Mouse (Mus musculus) embryonic facial prominence, embryonic 11.5 days (tissue): ENCODE data around the gene Tnfrsf14. TPM values are rescaled to one million over a fixed set of nuclear protein-coding genes. Genes with fewer than 3 reads are reported as not detected.

Source experiments
- ATAC-seq: fragments of 200-750 bp; cut with Nextera tagmentation; replicated peaks from 2 replicates; pipeline ENCODE4 v1.8.0; 2017; ENCODE audit warnings: low read depth; ENCODE audit not compliant: insufficient number of reproducible peaks, low FRiP score, low TSS enrichment
- DNase-seq: peaks from one replicate; pipeline ENCODE4 v3.0.0-alpha.2; 2015; ENCODE audit warnings: low spot score
- H3K27ac ChIP-seq: fragments of 300-500 bp; sonication (generic); replicated peaks from 2 replicates; pipeline ENCODE4 v1.5.1; 2014; ENCODE audit warnings: mild to moderate bottlenecking, low read depth, low read length, control low read depth
- H3K27me3 ChIP-seq: fragments of 300-500 bp; sonication (generic); 2 replicates; pipeline ENCODE4 v1.6.1; 2014; ENCODE audit warnings: mild to moderate bottlenecking, low read length, moderate library complexity, mixed read lengths; ENCODE audit not compliant: control insufficient read depth, insufficient read depth
- H3K36me3 ChIP-seq: fragments of 300-500 bp; sonication (generic); replicated peaks from 2 replicates; pipeline ENCODE4 v1.6.1; 2014; ENCODE audit warnings: low read depth, mild to moderate bottlenecking, low read length, moderate library complexity, mixed read lengths; ENCODE audit not compliant: control insufficient read depth, insufficient read depth
- H3K4me1 ChIP-seq: fragments of 300-500 bp; sonication (generic); 2 replicates; pipeline ENCODE4 v1.6.1; 2014; ENCODE audit warnings: low read length, mixed read lengths; ENCODE audit not compliant: control insufficient read depth, insufficient read depth
- H3K4me2 ChIP-seq: fragments of 300-500 bp; sonication (generic); 2 replicates; pipeline ENCODE4 v1.6.1; 2014; ENCODE audit warnings: low read depth, mild to moderate bottlenecking, control low read depth, low read length, moderate library complexity
- H3K4me3 ChIP-seq: fragments of 300-500 bp; sonication (generic); 2 replicates; pipeline ENCODE4 v1.5.1; 2014; ENCODE audit warnings: low read depth, low read length, control low read depth
- H3K9ac ChIP-seq: fragments of 300-500 bp; sonication (generic); replicated peaks from 2 replicates; pipeline ENCODE4 v1.6.1; 2014; ENCODE audit warnings: mild to moderate bottlenecking, control low read depth, low read length
- H3K9me3 ChIP-seq: fragments of 300-500 bp; sonication (generic); replicated peaks from 2 replicates; pipeline ENCODE4 v1.6.1; 2016; ENCODE audit warnings: mild to moderate bottlenecking, low read length, inconsistent platforms, mixed read lengths; ENCODE audit not compliant: control insufficient read depth
- WGBS: fragments of 180-500 bp; shearing (Covaris S2); extraction: QIAGEN DNeasy Blood & Tissue Kit; methylation state at CpG from one replicate; pipeline ENCODE4 v1.1.7; 2014; 5-methylcytosine and 5-hydroxymethylcytosine counted together
- polyA plus RNA-seq: library from polyadenylated mRNA; unstranded; fragments of >200 nt; fragmentation: Nextera tagmentation; extraction: Ambion mirVana; gene quantifications from 2 replicates; pipeline ENCODE4 v1.2.1, GENCODE M21; 2014

The Tnfrsf14 gene
- polyA plus RNA-seq, 1 experiment from 2014 or later = 0.35 TPM

DNA sequence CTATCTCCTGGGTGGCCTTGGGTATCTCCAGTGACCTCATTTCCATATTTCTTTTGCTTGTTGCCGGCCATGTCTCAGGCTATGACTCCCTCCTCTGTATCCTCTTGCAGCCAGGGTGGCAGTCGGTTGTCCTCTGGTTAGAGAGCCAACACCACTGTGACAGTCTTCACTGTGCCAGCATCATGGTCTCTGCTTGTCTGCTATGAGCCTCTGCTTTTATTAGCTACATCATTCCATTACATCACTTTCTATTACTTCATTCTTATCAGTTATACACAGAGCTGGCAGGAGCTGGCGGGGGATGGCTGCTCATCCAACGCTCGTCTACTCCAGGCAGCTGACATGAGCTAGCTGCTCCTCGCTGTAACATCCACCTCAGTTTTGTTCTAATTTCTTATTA, 47.6 kb downstream of the Tnfrsf14 start:
- no peaks in the 10 kb centered on the region for H3K4me1 ChIP-seq
- WGBS = 86% methylated on average over 6 of the region's 6 CpGs
- no peak overlapping the region for H3K9ac ChIP-seq
- no peaks in the 10 kb centered on the region for H3K27me3 ChIP-seq
- H3K36me3 ChIP-seq = no peaks in the 10 kb centered on the region
- DNase-seq (no peak), ATAC-seq (no peak)
- no peak overlapping the region for H3K27ac ChIP-seq
- H3K9me3 ChIP-seq = no peaks in the 10 kb centered on the region
- H3K4me2 ChIP-seq = no peak overlapping the region
- H3K4me3 ChIP-seq = no peak overlapping the region

DNA sequence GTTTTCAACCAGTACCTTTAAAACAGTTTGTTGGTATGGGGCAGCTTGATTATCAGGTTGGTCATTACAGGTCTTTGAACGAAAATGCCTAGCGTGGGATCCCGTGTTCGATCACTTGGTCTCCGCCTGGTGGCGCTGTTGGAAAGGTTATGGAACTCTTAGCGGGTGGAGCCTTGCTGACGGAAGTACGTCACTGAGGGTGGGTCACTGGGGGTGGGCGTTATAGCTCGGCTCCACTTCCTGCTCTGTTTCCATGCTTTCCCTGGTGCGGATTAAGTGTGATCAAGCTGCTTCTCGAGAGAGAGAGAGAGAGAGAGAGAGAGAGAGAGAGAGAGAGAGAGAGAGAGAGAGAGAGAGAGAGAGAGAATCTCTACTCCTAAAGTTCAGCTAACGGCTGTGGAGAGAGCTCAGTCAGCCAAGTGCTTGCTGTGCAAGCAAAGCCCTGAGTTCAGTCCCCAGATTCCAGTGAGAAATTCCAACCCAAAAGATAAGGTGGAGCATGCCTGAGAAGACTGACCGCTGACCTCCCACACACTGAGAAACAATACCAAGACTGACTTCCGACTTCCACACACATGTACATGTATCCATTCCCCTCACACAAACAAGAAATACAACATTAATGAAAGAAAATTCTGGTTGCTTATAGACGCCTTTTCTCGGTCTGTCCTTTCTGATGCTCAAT, 50.4 kb downstream of the Tnfrsf14 start:
- no peaks in the 10 kb centered on the region for H3K27me3 ChIP-seq
- H3K4me2 ChIP-seq = peak overlapping the region; percentile 42
- H3K9me3 ChIP-seq = no peaks in the 10 kb centered on the region
- 10% methylated on average over 18 of the region's 18 CpGs for WGBS
- peak overlapping the region; percentile 17; the same call in 1 of the 2 replicates for H3K4me3 ChIP-seq
- ATAC-seq (peak; percentile 92), DNase-seq (peak; percentile 98)
- peak overlapping the region; percentile 55 for H3K9ac ChIP-seq
- H3K36me3 ChIP-seq = no peaks in the 10 kb centered on the region
- no peak overlapping the region for H3K27ac ChIP-seq
- no peaks in the 10 kb centered on the region for H3K4me1 ChIP-seq

GRCm38 (mm10) chr4:154873186-154873585, 55.2 kb downstream of the Tnfrsf14 start:
- no peaks in the 10 kb centered on the region for H3K36me3 ChIP-seq
- ATAC-seq (no peak), DNase-seq (no peak)
- H3K9me3 ChIP-seq = no peaks in the 10 kb centered on the region
- no peak overlapping the region for H3K4me2 ChIP-seq
- no peak overlapping the region for H3K9ac ChIP-seq
- no peaks in the 10 kb centered on the region for H3K4me1 ChIP-seq
- no peak overlapping the region for H3K4me3 ChIP-seq
- H3K27me3 ChIP-seq = no peaks in the 10 kb centered on the region
- H3K27ac ChIP-seq = no peak overlapping the region
- WGBS = 70% methylated on average over 6 of the region's 6 CpGs

Other genes with a start within 250 kb of the Tnfrsf14 start
- 0.32 and 0.58 TPM in 2 replicates for gene Ttc34, start 91.1 kb downstream of the Tnfrsf14 start, polyA plus RNA-seq
- 0.28 and 0.54 TPM in 2 replicates for gene Mmel1, start 59.0 kb downstream of the Tnfrsf14 start, polyA plus RNA-seq
- 45.7 and 46.9 TPM in 2 replicates for gene Fam213b, start 29.4 kb downstream of the Tnfrsf14 start, polyA plus RNA-seq
- 35.4 and 47.4 TPM in 2 replicates for gene Hes5, start 32.4 kb upstream of the Tnfrsf14 start, polyA plus RNA-seq
- 43.6 and 48.8 TPM in 2 replicates for gene Pank4, start 35.6 kb upstream of the Tnfrsf14 start, polyA plus RNA-seq
- gene Plch2, start 128.2 kb upstream of the Tnfrsf14 start, polyA plus RNA-seq = 1.4 and 2.1 TPM in 2 replicates
- gene Pex10, start 138.5 kb upstream of the Tnfrsf14 start, polyA plus RNA-seq = 7.3 and 7.4 TPM in 2 replicates
- 164 and 173 TPM in 2 replicates for gene Rer1, start 157.8 kb upstream of the Tnfrsf14 start, polyA plus RNA-seq
- 3.3 and 3.5 TPM in 2 replicates for gene Morn1, start 158.0 kb upstream of the Tnfrsf14 start, polyA plus RNA-seq